Mouse (Mus musculus) hindbrain, embryonic 16.5 days (tissue): ENCODE results near the gene Gsc. TPM values are rescaled to one million over a fixed set of nuclear protein-coding genes. Genes with fewer than 3 reads are reported as not detected.

Experiments used
- ATAC-seq: fragments of 200-750 bp; cut with Nextera tagmentation; 2 replicates; pipeline ENCODE4 v1.8.0; 2017; ENCODE audit warnings: moderate TSS enrichment, moderate library complexity
- H3K27ac ChIP-seq: fragments of 300-500 bp; sonication (generic); 2 replicates; pipeline ENCODE4 v1.5.1; 2014; ENCODE audit warnings: low read depth, mild to moderate bottlenecking, control low read depth, low read length, moderate library complexity
- H3K27me3 ChIP-seq: fragments of 300-500 bp; sonication (generic); replicated peaks from 2 replicates; pipeline ENCODE4 v1.6.1; 2014; ENCODE audit warnings: low read length; ENCODE audit not compliant: control insufficient read depth, insufficient read depth
- H3K36me3 ChIP-seq: fragments of 300-500 bp; sonication (generic); 2 replicates; pipeline ENCODE4 v1.6.1; 2014; ENCODE audit warnings: mild to moderate bottlenecking, low read length, moderate library complexity, mixed read lengths; ENCODE audit not compliant: control insufficient read depth, insufficient read depth
- H3K4me1 ChIP-seq: fragments of 300-500 bp; sonication (generic); 2 replicates; pipeline ENCODE4 v1.6.1; 2014; ENCODE audit warnings: low read depth, low read length; ENCODE audit not compliant: control insufficient read depth, insufficient read depth
- H3K4me2 ChIP-seq: fragments of 300-500 bp; sonication (generic); 2 replicates; pipeline ENCODE4 v1.6.1; 2014; ENCODE audit warnings: mild to moderate bottlenecking, low read length, control low read depth, moderate library complexity
- H3K4me3 ChIP-seq: fragments of 300-500 bp; sonication (generic); 2 replicates; pipeline ENCODE4 v1.5.1; 2014; ENCODE audit warnings: mild to moderate bottlenecking, low read length, control low read depth, moderate library complexity
- H3K9ac ChIP-seq: fragments of 300-500 bp; sonication (generic); 2 replicates; pipeline ENCODE4 v1.6.1; 2014; ENCODE audit warnings: low read depth, mild to moderate bottlenecking, control low read depth, low read length, moderate library complexity
- H3K9me3 ChIP-seq: fragments of 300-500 bp; sonication (generic); 2 replicates; pipeline ENCODE4 v1.6.1; 2014; ENCODE audit warnings: mild to moderate bottlenecking, low read length, moderate library complexity; ENCODE audit not compliant: control insufficient read depth
- WGBS: fragments of 180-500 bp; shearing (Covaris S2); extraction: QIAGEN DNeasy Blood & Tissue Kit; methylation state at CpG from one replicate; pipeline ENCODE4 v1.1.7; 2014; 5-methylcytosine and 5-hydroxymethylcytosine counted together
- polyA plus RNA-seq: library from polyadenylated mRNA; unstranded; fragments of >200 nt; fragmentation: Nextera tagmentation; extraction: Ambion mirVana; gene quantifications from 2 replicates; pipeline ENCODE4 v1.2.1, GENCODE M21; 2015

Gene Gsc
- polyA plus RNA-seq, 1 experiment from 2014 or later: 0.24 TPM

GRCm38 (mm10) chr12:104440087-104440760, 32.9 kb downstream of the Gsc start:
- Histone ChIP-seq H3K9me3 (no peaks in the 10 kb centered on the region), H3K4me2 (no peak overlapping the region), H3K4me3 (no peak overlapping the region), H3K4me1 (no peaks in the 10 kb centered on the region), H3K36me3 (no peaks in the 10 kb centered on the region), H3K27ac (no peak overlapping the region), H3K27me3 (no peaks in the 10 kb centered on the region), H3K9ac (peak overlapping the region; percentile 24; the same call in 1 of the 2 replicates)
- ATAC-seq: peak; percentile 74
- 10% methylated on average over 22 of the region's 22 CpGs for WGBS

GRCm38 (mm10) chr12:104433951-104434735, 39.0 kb downstream of the Gsc start:
- Histone ChIP-seq H3K36me3 (no peaks in the 10 kb centered on the region), H3K9me3 (no peaks in the 10 kb centered on the region), H3K4me1 (no peaks in the 10 kb centered on the region), H3K27ac (no peak overlapping the region), H3K4me2 (peak overlapping the region; percentile 22; the same call in 1 of the 2 replicates), H3K9ac (peak overlapping the region; percentile 35; the same call in 1 of the 2 replicates), H3K4me3 (no peak overlapping the region), H3K27me3 (no peaks in the 10 kb centered on the region)
- WGBS: 65% methylated on average over 20 of the region's 20 CpGs
- peak; percentile 48 for ATAC-seq

GRCm38 (mm10) chr12:104433214-104433613, 39.9 kb downstream of the Gsc start:
- H3K9me3 ChIP-seq: no peaks in the 10 kb centered on the region
- H3K27me3 ChIP-seq: no peaks in the 10 kb centered on the region
- no peak overlapping the region for H3K4me2 ChIP-seq
- no peaks in the 10 kb centered on the region for H3K4me1 ChIP-seq
- no peak overlapping the region for H3K4me3 ChIP-seq
- H3K9ac ChIP-seq: no peak overlapping the region
- 18% methylated on average over 7 of the region's 7 CpGs for WGBS
- H3K36me3 ChIP-seq: no peaks in the 10 kb centered on the region
- ATAC-seq: no peak
- H3K27ac ChIP-seq: no peak overlapping the region

GRCm38 (mm10) chr12:104431359-104431758, 41.8 kb downstream of the Gsc start:
- Histone ChIP-seq H3K27ac (no peak overlapping the region), H3K36me3 (no peaks in the 10 kb centered on the region), H3K4me2 (no peak overlapping the region), H3K4me1 (no peaks in the 10 kb centered on the region), H3K9ac (no peak overlapping the region), H3K4me3 (no peak overlapping the region), H3K9me3 (no peaks in the 10 kb centered on the region), H3K27me3 (no peaks in the 10 kb centered on the region)
- 0 out of 2 replicates have a peak, but pooled peaks have one; percentile 22 for ATAC-seq
- 49% methylated on average over 10 of the region's 10 CpGs for WGBS

- Histone ChIP-seq H3K27ac (no peak overlapping the region), H3K27me3 (no peaks in the 10 kb centered on the region), H3K4me3 (no peak overlapping the region), H3K36me3 (no peaks in the 10 kb centered on the region), H3K9me3 (no peaks in the 10 kb centered on the region), H3K4me1 (no peaks in the 10 kb centered on the region), H3K9ac (no peak overlapping the region), H3K4me2 (no peak overlapping the region)
- peak; percentile 61 for ATAC-seq
- 4% methylated on average over 7 of the region's 7 CpGs for WGBS
These were observed 46.2 kb downstream of the Gsc start for GRCm38 (mm10) chr12:104426915-104427314.

GRCm38 (mm10) chr12:104425591-104425990, 47.5 kb downstream of the Gsc start:
- H3K9me3 ChIP-seq: no peaks in the 10 kb centered on the region
- WGBS: 85% methylated on average over 3 of the region's 3 CpGs
- H3K27ac ChIP-seq: no peak overlapping the region
- no peaks in the 10 kb centered on the region for H3K36me3 ChIP-seq
- H3K9ac ChIP-seq: no peak overlapping the region
- H3K4me1 ChIP-seq: no peaks in the 10 kb centered on the region
- no peaks in the 10 kb centered on the region for H3K27me3 ChIP-seq
- H3K4me2 ChIP-seq: no peak overlapping the region
- ATAC-seq: no peak
- no peak overlapping the region for H3K4me3 ChIP-seq

GRCm38 (mm10) chr12:104422615-104423392, 50.3 kb downstream of the Gsc start:
- H3K27ac ChIP-seq: no peak overlapping the region
- no peak overlapping the region for H3K4me2 ChIP-seq
- no peaks in the 10 kb centered on the region for H3K36me3 ChIP-seq
- H3K4me3 ChIP-seq: no peak overlapping the region
- no peaks in the 10 kb centered on the region for H3K9me3 ChIP-seq
- H3K4me1 ChIP-seq: peaks cover 3% of the 10 kb centered on the region; the same call in 1 of the 2 replicates
- H3K9ac ChIP-seq: no peak overlapping the region
- 62% methylated on average over 11 of the region's 11 CpGs for WGBS
- H3K27me3 ChIP-seq: no peaks in the 10 kb centered on the region
- no peak for ATAC-seq
